Mouse (Mus musculus): ENCODE data around the gene Rpl9-ps1.

- TF ChIP-seq CTCF (IDR thresholded peaks at IDR 0.05; ENCODE audit: low read depth), result no peak
- TF ChIP-seq EP300 (IDR thresholded peaks at IDR 0.05; ENCODE audit: low read depth), result no peak
These were observed 46.4 kb downstream of the Rpl9-ps1 start for GRCm38 (mm10) chr11:83598991-83599390.
